Mouse (Mus musculus): ENCODE measurements around the gene Tmem145. TPM values are rescaled to one million over a fixed set of nuclear protein-coding genes. Genes with fewer than 3 reads are reported as not detected.
"Not testable (repeated sequence)": the region's sequence is repeated elsewhere in the genome, so short reads cannot be mapped to it uniquely, and the experiment has no call there.

The Tmem145 gene
- polyA plus RNA-seq, 1 experiment from 2014 or later, result 1.8 TPM

DNA sequence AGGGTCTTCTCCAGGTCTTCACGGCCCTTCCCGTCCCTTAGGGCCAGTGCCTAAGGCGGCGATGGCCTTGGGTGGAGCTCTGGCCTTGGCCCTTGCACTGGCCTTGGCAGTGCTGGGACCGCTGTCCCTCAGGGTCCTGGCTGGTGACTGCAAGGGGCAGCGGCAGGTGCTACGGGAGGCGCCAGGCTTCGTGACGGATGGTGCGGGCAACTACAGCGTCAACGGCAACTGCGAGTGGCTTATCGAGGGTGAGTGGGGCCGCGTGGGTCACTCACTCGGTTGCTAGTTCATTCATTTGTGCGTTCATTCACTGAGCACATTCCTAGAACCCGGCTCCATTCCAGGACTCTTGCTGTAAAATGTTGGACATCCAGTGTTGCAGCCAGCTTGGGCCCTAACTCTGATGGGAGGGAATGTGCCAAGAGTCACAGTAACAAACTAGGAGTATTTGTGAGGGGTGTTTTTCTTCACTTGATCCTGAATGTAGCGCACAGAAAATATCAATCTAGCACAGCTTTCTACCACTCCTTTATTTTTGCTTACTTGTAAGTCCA, 11.6 kb downstream of the Tmem145 start:
- H3K36me3 ChIP-seq (replicated peaks), result peaks cover 8% of the 10 kb centered on the region
- H3K4me3 ChIP-seq, result peak overlapping the region; percentile 78
- peak overlapping the region; percentile 92 for H3K27ac ChIP-seq
- 19% methylated on average over 21 of the region's 21 CpGs for WGBS
- peaks cover 57% of the 10 kb centered on the region for H3K4me1 ChIP-seq
- no peak for DNase-seq (ENCODE audit: extremely low spot score, low spot score)
- peaks cover 37% of the 10 kb centered on the region for H3K27me3 ChIP-seq (ENCODE audit: poor library complexity, severe bottlenecking)
- H3K9me3 ChIP-seq, result no peaks in the 10 kb centered on the region

DNA sequence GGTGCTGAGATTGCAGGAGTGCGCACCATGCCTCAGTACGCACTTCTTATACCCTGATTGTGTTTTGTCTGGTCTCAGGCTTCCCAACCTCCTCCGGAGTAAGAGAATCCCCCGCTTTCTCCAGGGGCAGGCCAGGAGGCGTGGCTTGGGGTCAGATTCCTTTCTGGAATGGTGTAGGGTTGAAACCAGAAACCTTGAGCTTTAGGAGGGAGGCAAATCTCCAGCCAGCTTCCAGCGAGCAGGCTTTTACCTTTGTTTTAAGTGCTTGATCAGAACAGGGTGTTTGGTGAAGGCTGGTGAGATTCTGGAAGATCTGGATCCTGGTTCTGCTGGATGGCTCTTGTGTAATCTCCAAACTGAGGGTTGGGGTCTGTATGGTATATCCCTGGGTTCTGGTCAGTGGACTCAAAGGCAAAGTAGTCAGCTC, 16.2 kb downstream of the Tmem145 start:
- Histone ChIP-seq H3K27ac (peak overlapping the region; percentile 89), H3K36me3 (replicated peaks) (peaks cover 30% of the 10 kb centered on the region), H3K27me3 (ENCODE audit: poor library complexity, severe bottlenecking) (no peaks in the 10 kb centered on the region), H3K4me3 (peak overlapping the region; percentile 36), H3K9me3 (0 out of 2 replicates have a peak, but pooled peaks cover 2% of the 10 kb centered on the region), H3K4me1 (peaks cover 36% of the 10 kb centered on the region)
- WGBS, result 1% methylated on average over 6 of the region's 6 CpGs
- DNase-seq (ENCODE audit: extremely low spot score, low spot score), result peak; percentile 76

DNA sequence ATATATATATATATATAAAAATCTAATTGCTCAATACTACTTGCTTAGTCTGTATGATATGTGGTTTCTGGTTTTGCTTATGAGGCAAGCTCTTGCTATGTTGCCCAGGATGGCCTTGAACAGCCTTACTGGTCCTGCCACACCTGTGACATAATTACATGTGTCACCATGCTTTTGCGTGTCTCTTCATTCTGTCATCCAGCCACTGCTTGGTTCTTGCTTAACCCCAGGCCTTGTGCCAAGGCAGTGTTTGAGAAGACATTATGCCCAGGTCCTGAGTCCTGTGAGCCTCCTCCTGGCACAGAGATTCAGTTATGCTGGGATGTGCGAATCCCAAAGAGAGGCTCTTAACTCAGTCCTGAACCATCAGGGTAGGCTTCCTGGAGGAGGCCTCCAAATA, 17.3 kb downstream of the Tmem145 start:
- H3K27ac ChIP-seq, result no peak overlapping the region
- H3K27me3 ChIP-seq (ENCODE audit: poor library complexity, severe bottlenecking), result no peaks in the 10 kb centered on the region

DNA sequence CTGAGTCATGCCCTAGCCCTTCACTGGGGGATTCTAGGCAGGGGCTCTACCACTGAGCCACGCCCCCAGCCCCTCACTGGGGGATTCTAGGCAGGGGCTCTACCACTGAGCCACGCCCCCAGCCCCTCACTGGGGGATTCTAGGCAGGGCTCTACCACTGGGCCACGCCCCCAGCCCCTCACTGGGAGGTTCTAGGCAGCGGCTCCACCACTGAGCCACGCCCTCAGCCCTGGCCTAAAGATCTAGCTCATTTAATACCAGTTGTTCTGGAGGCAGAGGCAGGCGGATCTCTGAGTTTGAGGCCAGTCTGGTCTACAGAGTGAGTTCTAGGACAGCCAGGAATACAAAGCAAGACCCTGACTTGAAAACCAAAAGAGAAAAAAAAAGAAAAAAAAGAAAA, 19.5 kb downstream of the Tmem145 start:
- WGBS, result 93% methylated on average over 6 of the region's 6 CpGs
- not testable (repeated sequence) for H3K4me3 ChIP-seq
- H3K36me3 ChIP-seq (replicated peaks), result peaks cover 51% of the 10 kb centered on the region

More for the DNA sequence above, 17.3 kb downstream of the Tmem145 start:
- Histone ChIP-seq H3K36me3 (replicated peaks) (peaks cover 41% of the 10 kb centered on the region), H3K4me1 (peaks cover 26% of the 10 kb centered on the region), H3K9me3 (0 out of 2 replicates have a peak, but pooled peaks cover 2% of the 10 kb centered on the region), H3K4me3 (no peak overlapping the region)
- DNase-seq (ENCODE audit: extremely low spot score, low spot score), result no peak
- 94% methylated on average over 2 of the region's 2 CpGs for WGBS

DNA sequence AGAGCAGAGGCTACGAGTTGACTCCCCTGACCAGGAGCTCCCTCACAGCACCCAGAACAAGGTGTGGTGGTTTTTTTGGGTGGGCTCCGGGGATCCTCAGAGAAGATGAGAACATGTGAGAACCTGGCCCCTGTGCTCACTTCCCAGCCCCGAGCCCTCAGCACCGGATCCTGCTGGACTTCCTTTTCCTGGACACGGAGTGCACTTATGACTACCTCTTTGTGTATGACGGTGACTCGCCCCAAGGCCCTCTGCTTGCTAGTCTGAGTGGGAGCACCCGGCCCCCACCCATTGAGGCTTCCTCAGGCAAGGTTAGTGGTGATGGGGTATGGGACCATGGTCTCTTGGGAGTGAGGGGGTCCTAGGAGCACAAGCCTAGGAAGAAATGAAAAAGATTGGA, 20.3 kb downstream of the Tmem145 start:
- H3K4me3 ChIP-seq, result no peak overlapping the region
- no peaks in the 10 kb centered on the region for H3K27me3 ChIP-seq (ENCODE audit: poor library complexity, severe bottlenecking)
- peaks cover 59% of the 10 kb centered on the region for H3K36me3 ChIP-seq (replicated peaks)
- H3K27ac ChIP-seq, result no peak overlapping the region
- H3K9me3 ChIP-seq, result 0 out of 2 replicates have a peak, but pooled peaks cover 2% of the 10 kb centered on the region
- no peak for DNase-seq (ENCODE audit: extremely low spot score, low spot score)
- 80% methylated on average over 8 of the region's 8 CpGs for WGBS
- H3K4me1 ChIP-seq, result peaks cover 20% of the 10 kb centered on the region

More for the DNA sequence above, 19.5 kb downstream of the Tmem145 start:
- DNase-seq (ENCODE audit: extremely low spot score, low spot score); H3K27me3 ChIP-seq (ENCODE audit: poor library complexity, severe bottlenecking); H3K27ac ChIP-seq; H3K9me3 ChIP-seq: not testable (repeated sequence)
- peaks cover 24% of the 10 kb centered on the region for H3K4me1 ChIP-seq

DNA sequence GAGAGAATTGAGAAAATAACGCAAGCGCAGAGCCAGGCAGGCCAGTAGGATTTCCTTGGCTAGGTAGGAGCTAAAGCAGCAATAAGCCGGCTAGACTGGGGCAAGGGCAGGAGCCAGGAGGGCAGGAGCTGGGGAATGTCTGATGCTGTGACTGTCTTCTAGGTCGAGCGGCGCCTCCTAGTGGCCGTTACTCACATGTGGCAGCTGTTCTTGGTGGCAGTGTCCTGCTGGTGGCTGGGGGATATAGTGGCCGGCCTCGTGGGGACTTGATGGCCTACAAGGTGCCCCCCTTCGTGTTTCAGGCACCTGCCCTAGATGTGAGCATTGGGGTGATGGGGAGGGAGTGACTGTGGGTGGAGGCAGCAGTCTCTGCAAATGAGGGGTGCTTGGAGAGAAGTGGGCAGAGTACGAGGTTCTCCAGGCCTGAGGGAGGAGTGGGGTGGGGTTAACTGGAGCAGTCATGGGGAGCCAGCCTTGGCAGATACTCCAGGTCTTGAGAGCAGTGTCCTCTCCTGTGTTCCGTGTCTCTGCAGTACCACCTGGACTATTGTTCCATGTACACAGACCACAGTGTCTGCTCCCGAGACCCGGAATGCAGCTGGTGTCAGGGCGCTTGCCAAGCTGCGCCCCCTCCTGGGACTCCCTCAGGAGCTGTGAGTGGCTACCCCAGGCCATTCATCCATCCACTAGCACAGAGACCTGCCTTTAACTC, 27.8 kb downstream of the Tmem145 start:
- H3K27ac ChIP-seq, result no peak overlapping the region
- no peaks in the 10 kb centered on the region for H3K9me3 ChIP-seq
- DNase-seq (ENCODE audit: extremely low spot score, low spot score), result peak; percentile 80
- no peaks in the 10 kb centered on the region for H3K27me3 ChIP-seq (ENCODE audit: poor library complexity, severe bottlenecking)
- no peak overlapping the region for H3K4me3 ChIP-seq
- 43% methylated on average over 16 of the region's 16 CpGs for WGBS
- peaks cover 83% of the 10 kb centered on the region for H3K36me3 ChIP-seq (replicated peaks)
- 0 out of 2 replicates have a peak, but pooled peaks cover 11% of the 10 kb centered on the region for H3K4me1 ChIP-seq

DNA sequence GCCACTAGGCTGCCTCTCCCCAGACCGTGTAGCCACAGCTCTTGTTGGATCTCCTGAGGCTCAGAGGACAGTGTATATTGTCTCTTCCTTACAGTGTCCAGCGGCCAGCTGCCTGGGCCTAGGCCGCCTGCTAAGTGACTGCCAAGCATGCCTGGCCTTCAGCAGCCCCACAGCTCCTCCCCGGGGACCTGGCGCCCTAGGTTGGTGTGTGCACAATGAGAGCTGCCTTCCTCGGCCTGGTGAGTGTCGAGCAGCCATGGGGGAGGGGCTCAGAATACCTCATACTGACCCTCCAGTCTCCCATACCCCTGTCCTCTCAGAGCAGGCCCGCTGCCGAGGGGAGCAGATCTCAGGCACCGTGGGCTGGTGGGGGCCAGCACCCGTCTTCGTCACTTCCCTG, 28.6 kb downstream of the Tmem145 start:
- Histone ChIP-seq H3K4me3 (no peak overlapping the region), H3K9me3 (no peaks in the 10 kb centered on the region), H3K27ac (no peak overlapping the region), H3K4me1 (0 out of 2 replicates have a peak, but pooled peaks cover 11% of the 10 kb centered on the region), H3K36me3 (replicated peaks) (peaks cover 86% of the 10 kb centered on the region), H3K27me3 (ENCODE audit: poor library complexity, severe bottlenecking) (no peaks in the 10 kb centered on the region)
- no peak for DNase-seq (ENCODE audit: extremely low spot score, low spot score)
- WGBS, result 85% methylated on average over 12 of the region's 12 CpGs

DNA sequence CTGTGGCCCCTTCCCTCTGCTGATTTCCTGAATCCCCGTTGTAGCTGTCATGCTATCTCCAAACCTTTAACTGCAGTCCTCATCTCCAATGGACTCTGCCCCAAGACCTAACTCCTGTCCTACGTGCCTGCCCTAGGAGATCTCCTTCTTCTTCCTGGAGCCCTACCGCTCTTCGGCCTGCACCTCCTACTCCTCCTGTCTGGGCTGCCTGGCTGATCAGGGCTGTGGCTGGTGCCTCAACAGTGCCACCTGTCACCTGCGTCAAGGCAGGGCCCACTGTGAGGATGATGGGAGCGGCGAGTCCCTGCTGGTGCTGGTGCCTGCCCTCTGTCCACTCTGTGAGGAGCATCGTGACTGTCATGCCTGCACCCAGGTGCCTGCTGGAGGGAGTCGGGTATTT, 33.4 kb downstream of the Tmem145 start:
- no peaks in the 10 kb centered on the region for H3K27me3 ChIP-seq (ENCODE audit: poor library complexity, severe bottlenecking)
- peaks cover 7% of the 10 kb centered on the region; the same call in 1 of the 2 replicates for H3K4me1 ChIP-seq
- H3K9me3 ChIP-seq, result no peaks in the 10 kb centered on the region
- no peak overlapping the region for H3K27ac ChIP-seq
- peaks cover 88% of the 10 kb centered on the region for H3K36me3 ChIP-seq (replicated peaks)
- WGBS, result 91% methylated on average over 9 of the region's 9 CpGs
- H3K4me3 ChIP-seq, result no peak overlapping the region
- no peak for DNase-seq (ENCODE audit: extremely low spot score, low spot score)

DNA sequence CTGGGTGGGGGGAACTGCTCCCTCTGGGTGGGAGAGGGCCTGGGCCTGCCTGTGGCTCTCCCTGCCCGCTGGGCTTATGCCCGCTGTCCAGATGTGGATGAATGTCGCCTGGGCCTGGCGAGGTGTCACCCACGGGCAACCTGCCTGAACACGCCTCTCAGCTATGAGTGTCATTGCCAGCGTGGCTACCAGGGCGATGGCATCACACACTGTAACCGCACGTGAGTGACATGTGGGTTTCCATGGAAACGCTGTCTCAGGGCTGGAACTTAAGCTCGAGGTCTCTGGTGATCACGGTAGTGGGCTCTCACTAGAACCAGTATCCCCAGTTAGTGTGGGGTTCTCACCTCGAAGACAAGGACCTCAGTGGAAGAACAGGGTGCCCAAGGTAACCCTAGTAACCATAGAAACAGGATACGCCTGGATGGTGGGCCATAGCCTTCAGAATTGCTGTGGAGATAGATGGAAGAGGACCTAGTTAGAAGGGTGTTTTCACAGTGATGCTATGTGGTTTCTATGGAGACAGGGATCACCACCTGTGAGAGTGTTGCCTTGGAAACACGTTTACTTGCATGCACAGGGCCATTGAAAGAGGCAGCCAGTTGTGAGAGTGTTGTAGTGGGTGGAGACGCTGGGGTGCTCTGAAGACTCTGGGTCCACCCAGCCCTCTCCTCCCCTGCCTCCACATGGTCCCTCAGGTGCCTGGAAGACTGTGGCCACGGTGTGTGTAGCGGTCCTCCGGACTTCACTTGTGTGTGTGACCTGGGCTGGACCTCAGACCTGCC, 35.3 kb downstream of the Tmem145 start:
- peaks cover 7% of the 10 kb centered on the region; the same call in 1 of the 2 replicates for H3K4me1 ChIP-seq
- H3K27ac ChIP-seq, result no peak overlapping the region
- peaks cover 89% of the 10 kb centered on the region for H3K36me3 ChIP-seq (replicated peaks)
- no peaks in the 10 kb centered on the region for H3K27me3 ChIP-seq (ENCODE audit: poor library complexity, severe bottlenecking)
- no peak for DNase-seq (ENCODE audit: extremely low spot score, low spot score)
- H3K4me3 ChIP-seq, result no peak overlapping the region
- 85% methylated on average over 20 of the region's 20 CpGs for WGBS
- no peaks in the 10 kb centered on the region for H3K9me3 ChIP-seq

DNA sequence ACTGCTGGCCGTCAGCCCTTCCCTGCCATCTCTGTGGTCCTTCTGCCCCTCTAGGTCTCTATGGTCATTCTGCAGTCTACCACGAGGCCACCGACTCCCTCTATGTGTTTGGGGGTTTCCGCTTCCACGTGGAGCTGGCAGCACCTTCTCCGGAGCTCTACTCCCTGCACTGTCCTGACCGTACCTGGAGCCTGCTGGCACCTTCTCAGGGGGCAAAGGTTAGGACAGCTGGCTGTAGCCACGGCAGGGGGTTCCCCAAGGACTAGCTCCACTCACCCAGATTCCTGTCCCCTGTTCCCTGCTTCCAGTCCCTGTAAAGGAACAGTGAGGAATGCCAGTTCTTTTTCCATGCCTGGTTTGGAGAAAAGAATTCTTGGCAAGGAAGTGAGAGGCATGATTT, 43.0 kb downstream of the Tmem145 start:
- Histone ChIP-seq H3K27me3 (ENCODE audit: poor library complexity, severe bottlenecking) (no peaks in the 10 kb centered on the region), H3K4me3 (no peak overlapping the region), H3K27ac (no peak overlapping the region), H3K4me1 (no peaks in the 10 kb centered on the region), H3K9me3 (peaks cover 22% of the 10 kb centered on the region), H3K36me3 (replicated peaks) (peaks cover 99% of the 10 kb centered on the region)
- WGBS, result 87% methylated on average over 8 of the region's 8 CpGs
- no peak for DNase-seq (ENCODE audit: extremely low spot score, low spot score)

DNA sequence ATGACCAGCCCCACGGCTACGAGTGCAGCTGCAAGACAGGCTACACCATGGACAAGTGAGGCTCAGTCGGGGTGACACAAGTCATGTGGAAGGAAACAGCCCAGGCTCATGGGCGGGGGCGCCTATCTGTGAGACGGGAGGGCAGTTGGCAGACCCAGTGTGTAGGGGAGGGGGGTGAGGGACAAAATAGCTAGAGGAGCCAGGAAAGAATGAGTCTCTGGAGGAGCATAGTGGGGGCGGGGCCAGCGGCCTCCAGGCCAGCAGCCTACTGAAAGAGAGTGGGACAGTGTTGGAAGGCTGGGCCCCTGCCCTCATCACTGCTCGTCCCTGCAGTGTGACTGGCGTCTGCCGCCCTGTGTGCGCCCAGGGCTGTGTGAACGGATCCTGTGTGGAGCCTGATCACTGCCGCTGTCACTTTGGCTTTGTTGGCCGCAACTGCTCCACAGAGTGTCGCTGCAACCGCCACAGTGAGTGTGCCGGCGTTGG, 52.9 kb downstream of the Tmem145 start:
- Histone ChIP-seq H3K9me3 (no peaks in the 10 kb centered on the region), H3K4me3 (no peak overlapping the region), H3K4me1 (peaks cover 12% of the 10 kb centered on the region), H3K27ac (peak overlapping the region; percentile 37; the same call in 1 of the 2 replicates), H3K27me3 (ENCODE audit: poor library complexity, severe bottlenecking) (no peaks in the 10 kb centered on the region), H3K36me3 (replicated peaks) (peaks cover 98% of the 10 kb centered on the region)
- WGBS, result 79% methylated on average over 19 of the region's 19 CpGs
- DNase-seq (ENCODE audit: extremely low spot score, low spot score), result no peak

DNA sequence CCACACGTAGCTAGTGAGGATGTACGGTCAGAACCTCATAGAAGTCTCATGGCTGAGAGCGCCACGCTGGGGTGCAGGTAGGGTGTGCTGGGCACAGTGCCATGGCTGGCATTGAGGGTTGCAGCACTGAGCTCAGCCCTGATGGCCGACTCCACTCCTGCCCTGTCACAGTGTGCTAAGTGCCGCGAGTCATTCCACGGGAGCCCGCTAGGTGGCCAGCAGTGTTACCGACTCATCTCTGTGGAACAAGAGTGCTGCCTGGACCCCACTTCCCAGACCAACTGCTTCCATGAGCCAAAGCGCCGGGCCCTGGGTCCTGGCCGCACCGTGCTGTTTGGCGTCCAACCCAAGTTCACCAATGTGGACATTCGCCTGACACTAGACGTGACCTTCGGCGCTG, 57.2 kb downstream of the Tmem145 start:
- H3K4me1 ChIP-seq, result peaks cover 39% of the 10 kb centered on the region

More for the DNA sequence above, 57.2 kb downstream of the Tmem145 start:
- Histone ChIP-seq H3K36me3 (replicated peaks) (peaks cover 66% of the 10 kb centered on the region), H3K27me3 (ENCODE audit: poor library complexity, severe bottlenecking) (peaks cover 39% of the 10 kb centered on the region), H3K27ac (no peak overlapping the region), H3K9me3 (no peaks in the 10 kb centered on the region), H3K4me3 (no peak overlapping the region)
- 88% methylated on average over 19 of the region's 19 CpGs for WGBS
- DNase-seq (ENCODE audit: extremely low spot score, low spot score), result no peak
